Mouse (Mus musculus): ENCODE data around the gene Faf1.

DNA sequence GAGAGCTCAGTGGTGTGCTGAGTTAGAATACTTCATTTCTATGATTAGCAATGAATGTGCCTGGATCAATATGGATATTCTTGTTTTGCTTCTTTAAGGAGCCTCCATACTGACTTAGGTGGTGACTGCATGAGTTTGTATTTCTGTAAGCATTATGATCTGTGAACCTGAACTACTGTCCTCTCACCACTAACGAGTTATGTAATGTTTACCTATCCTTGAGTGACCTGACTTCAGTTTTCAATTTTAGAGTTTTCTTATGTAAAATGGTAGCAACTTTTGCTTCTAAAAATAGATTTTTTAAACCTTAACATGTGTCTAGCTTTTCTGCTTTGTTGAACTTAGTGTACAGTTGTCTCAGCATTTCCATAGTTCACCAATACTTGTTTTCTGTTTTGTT, 92.7 kb downstream of the Faf1 start:
- TF ChIP-seq CTCF (IDR thresholded peaks at IDR 0.05; ENCODE audit: control insufficient read depth, insufficient read depth, insufficient replicate concordance, low read depth, low read length) (no peak), POLR2A (IDR thresholded peaks at IDR 0.05; ENCODE audit: control insufficient read depth, low read depth, low read length) (no peak)
